Mouse (Mus musculus) neural tube, embryonic 12.5 days (tissue): ENCODE measurements at regions not wholly inside any gene's neighbourhood (a gene's known extent, or its start where the extent isn't known, plus 50 kb on each side); places are given as distances from the start of the nearest gene placed in this dataset.

Experiments
- ATAC-seq: fragments of 200-750 bp; cut with Nextera tagmentation; 2 replicates; pipeline ENCODE4 v1.8.0; 2017; ENCODE audit warnings: low read depth, mild to moderate bottlenecking, moderate TSS enrichment, moderate library complexity; ENCODE audit not compliant: low FRiP score
- H3K27ac ChIP-seq: fragments of 300-500 bp; sonication (generic); 2 replicates; pipeline ENCODE4 v1.5.1; 2016
- H3K27me3 ChIP-seq: fragments of 300-500 bp; sonication (generic); replicated peaks from 2 replicates; pipeline ENCODE4 v1.6.1; 2016; ENCODE audit warnings: mild to moderate bottlenecking
- H3K36me3 ChIP-seq: fragments of 300-500 bp; sonication (generic); 2 replicates; pipeline ENCODE4 v1.6.1; 2016; ENCODE audit warnings: mild to moderate bottlenecking
- H3K4me1 ChIP-seq: fragments of 300-500 bp; sonication (generic); 2 replicates; pipeline ENCODE4 v1.6.1; 2016
- H3K4me2 ChIP-seq: fragments of 300-500 bp; sonication (generic); replicated peaks from 2 replicates; pipeline ENCODE4 v1.6.1; 2016; ENCODE audit warnings: mild to moderate bottlenecking
- H3K4me3 ChIP-seq: fragments of 300-500 bp; sonication (generic); 2 replicates; pipeline ENCODE4 v1.5.1; 2016
- H3K9ac ChIP-seq: fragments of 300-500 bp; sonication (generic); 2 replicates; pipeline ENCODE4 v1.6.1; 2016; ENCODE audit warnings: mild to moderate bottlenecking
- H3K9me3 ChIP-seq: fragments of 300-500 bp; sonication (generic); 2 replicates; pipeline ENCODE4 v1.6.1; 2016; ENCODE audit warnings: mild to moderate bottlenecking
- WGBS: fragments of 180-500 bp; shearing (Covaris S2); methylation state at CpG from one replicate; pipeline ENCODE4 v1.1.7; 2016; 5-methylcytosine and 5-hydroxymethylcytosine counted together

- H3K27ac ChIP-seq = no peak overlapping the region
- no peak overlapping the region for H3K4me3 ChIP-seq
- H3K4me1 ChIP-seq = peaks cover 2% of the 10 kb centered on the region; the same call in 1 of the 2 replicates
- no peak for ATAC-seq
- H3K4me2 ChIP-seq = peak overlapping the region; percentile 17; the same call in 1 of the 2 replicates
- H3K9me3 ChIP-seq = no peaks in the 10 kb centered on the region
- WGBS = 3% methylated on average over 9 of the region's 9 CpGs
- no peaks in the 10 kb centered on the region for H3K27me3 ChIP-seq
- no peak overlapping the region for H3K9ac ChIP-seq
- H3K36me3 ChIP-seq = no peaks in the 10 kb centered on the region
Measured at GRCm38 (mm10) chr1:41131410-41131809, 326.0 kb downstream of the Tmem182 start.

- 0% methylated on average over 1 of the region's 1 CpGs for WGBS
- Histone ChIP-seq H3K27me3 (no peaks in the 10 kb centered on the region), H3K4me1 (peaks cover 2% of the 10 kb centered on the region; the same call in 1 of the 2 replicates), H3K4me2 (no peak overlapping the region), H3K9ac (no peak overlapping the region), H3K4me3 (no peak overlapping the region), H3K27ac (no peak overlapping the region), H3K36me3 (no peaks in the 10 kb centered on the region), H3K9me3 (no peaks in the 10 kb centered on the region)
- ATAC-seq = no peak
Measured at GRCm38 (mm10) chr1:41133143-41133542, 327.7 kb downstream of the Tmem182 start.

GRCm38 (mm10) chr1:41133946-41134345 is 328.5 kb downstream of the Tmem182 start:
- Histone ChIP-seq H3K9me3 (no peaks in the 10 kb centered on the region), H3K27ac (no peak overlapping the region), H3K9ac (no peak overlapping the region), H3K36me3 (no peaks in the 10 kb centered on the region), H3K4me2 (no peak overlapping the region), H3K4me1 (peaks cover 2% of the 10 kb centered on the region; the same call in 1 of the 2 replicates), H3K27me3 (no peaks in the 10 kb centered on the region), H3K4me3 (no peak overlapping the region)
- WGBS = 69% methylated on average over 8 of the region's 8 CpGs
- no peak for ATAC-seq

- H3K4me1 ChIP-seq = peaks cover 4% of the 10 kb centered on the region; the same call in 1 of the 2 replicates
- 87% methylated on average over 2 of the region's 2 CpGs for WGBS
- no peaks in the 10 kb centered on the region for H3K27me3 ChIP-seq
- H3K9me3 ChIP-seq = no peaks in the 10 kb centered on the region
- ATAC-seq = no peak
- no peak overlapping the region for H3K27ac ChIP-seq
- H3K4me3 ChIP-seq = no peak overlapping the region
- H3K4me2 ChIP-seq = no peak overlapping the region
- no peak overlapping the region for H3K9ac ChIP-seq
- H3K36me3 ChIP-seq = no peaks in the 10 kb centered on the region
Measured at GRCm38 (mm10) chr1:41139725-41140124, 334.3 kb downstream of the Tmem182 start.

- H3K36me3 ChIP-seq = no peaks in the 10 kb centered on the region
- no peaks in the 10 kb centered on the region for H3K9me3 ChIP-seq
- H3K27ac ChIP-seq = no peak overlapping the region
- H3K4me2 ChIP-seq = no peak overlapping the region
- H3K27me3 ChIP-seq = no peaks in the 10 kb centered on the region
- ATAC-seq = peak; percentile 85
- no peak overlapping the region for H3K4me3 ChIP-seq
- no peak overlapping the region for H3K9ac ChIP-seq
- WGBS = 5% methylated on average over 1 of the region's 1 CpGs
- H3K4me1 ChIP-seq = peaks cover 4% of the 10 kb centered on the region; the same call in 1 of the 2 replicates
Measured at GRCm38 (mm10) chr1:41140542-41140941, 335.1 kb downstream of the Tmem182 start.

- Histone ChIP-seq H3K36me3 (no peaks in the 10 kb centered on the region), H3K4me2 (no peak overlapping the region), H3K4me1 (peaks cover 4% of the 10 kb centered on the region; the same call in 1 of the 2 replicates), H3K27me3 (no peaks in the 10 kb centered on the region), H3K27ac (no peak overlapping the region), H3K4me3 (no peak overlapping the region), H3K9ac (no peak overlapping the region), H3K9me3 (no peaks in the 10 kb centered on the region)
- 95% methylated on average over 4 of the region's 4 CpGs for WGBS
- ATAC-seq = no peak
Measured at GRCm38 (mm10) chr1:41141992-41142391, 336.6 kb downstream of the Tmem182 start.

GRCm38 (mm10) chr1:41152516-41152915 is 347.1 kb downstream of the Tmem182 start:
- Histone ChIP-seq H3K9ac (no peak overlapping the region), H3K27ac (no peak overlapping the region), H3K4me1 (peaks cover 19% of the 10 kb centered on the region), H3K9me3 (no peaks in the 10 kb centered on the region), H3K4me2 (no peak overlapping the region), H3K4me3 (no peak overlapping the region), H3K36me3 (no peaks in the 10 kb centered on the region), H3K27me3 (no peaks in the 10 kb centered on the region)
- 61% methylated on average over 1 of the region's 1 CpGs for WGBS
- peak; percentile 66 for ATAC-seq

GRCm38 (mm10) chr1:41153174-41153999 is 348.0 kb downstream of the Tmem182 start:
- Histone ChIP-seq H3K4me3 (no peak overlapping the region), H3K9me3 (no peaks in the 10 kb centered on the region), H3K27ac (no peak overlapping the region), H3K4me1 (peaks cover 22% of the 10 kb centered on the region), H3K9ac (no peak overlapping the region), H3K36me3 (no peaks in the 10 kb centered on the region), H3K27me3 (no peaks in the 10 kb centered on the region), H3K4me2 (0 out of 2 replicates have a peak overlapping the region, but pooled peaks have one; percentile 7)
- peak; percentile 56 for ATAC-seq
- 31% methylated on average over 14 of the region's 14 CpGs for WGBS

GRCm38 (mm10) chr1:41154198-41154597 is 348.8 kb downstream of the Tmem182 start:
- WGBS = 53% methylated on average over 4 of the region's 4 CpGs
- no peak for ATAC-seq
- Histone ChIP-seq H3K9ac (no peak overlapping the region), H3K4me2 (no peak overlapping the region), H3K9me3 (no peaks in the 10 kb centered on the region), H3K4me3 (no peak overlapping the region), H3K27ac (no peak overlapping the region), H3K36me3 (no peaks in the 10 kb centered on the region), H3K4me1 (peaks cover 22% of the 10 kb centered on the region), H3K27me3 (no peaks in the 10 kb centered on the region)

GRCm38 (mm10) chr1:41156946-41157345 is 351.5 kb downstream of the Tmem182 start:
- Histone ChIP-seq H3K36me3 (no peaks in the 10 kb centered on the region), H3K9ac (no peak overlapping the region), H3K27ac (peak overlapping the region; percentile 62; the same call in 1 of the 2 replicates), H3K4me3 (no peak overlapping the region), H3K9me3 (no peaks in the 10 kb centered on the region), H3K27me3 (no peaks in the 10 kb centered on the region), H3K4me1 (peaks cover 22% of the 10 kb centered on the region), H3K4me2 (peak overlapping the region; percentile 38; the same call in 1 of the 2 replicates)
- ATAC-seq = no peak
- WGBS = 31% methylated on average over 10 of the region's 10 CpGs

- H3K4me1 ChIP-seq = peaks cover 22% of the 10 kb centered on the region
- WGBS = 19% methylated on average over 21 of the region's 21 CpGs
Measured at GRCm38 (mm10) chr1:41157651-41158513, 352.5 kb downstream of the Tmem182 start.

More at GRCm38 (mm10) chr1:41157651-41158513, 352.5 kb downstream of the Tmem182 start:
- H3K27ac ChIP-seq = peak overlapping the region; percentile 62; the same call in 1 of the 2 replicates
- no peaks in the 10 kb centered on the region for H3K9me3 ChIP-seq
- H3K9ac ChIP-seq = no peak overlapping the region
- H3K27me3 ChIP-seq = no peaks in the 10 kb centered on the region
- H3K4me2 ChIP-seq = peak overlapping the region; percentile 38
- H3K36me3 ChIP-seq = no peaks in the 10 kb centered on the region
- peak; percentile 85 for ATAC-seq
- no peak overlapping the region for H3K4me3 ChIP-seq
